In the genomic region with DNA sequence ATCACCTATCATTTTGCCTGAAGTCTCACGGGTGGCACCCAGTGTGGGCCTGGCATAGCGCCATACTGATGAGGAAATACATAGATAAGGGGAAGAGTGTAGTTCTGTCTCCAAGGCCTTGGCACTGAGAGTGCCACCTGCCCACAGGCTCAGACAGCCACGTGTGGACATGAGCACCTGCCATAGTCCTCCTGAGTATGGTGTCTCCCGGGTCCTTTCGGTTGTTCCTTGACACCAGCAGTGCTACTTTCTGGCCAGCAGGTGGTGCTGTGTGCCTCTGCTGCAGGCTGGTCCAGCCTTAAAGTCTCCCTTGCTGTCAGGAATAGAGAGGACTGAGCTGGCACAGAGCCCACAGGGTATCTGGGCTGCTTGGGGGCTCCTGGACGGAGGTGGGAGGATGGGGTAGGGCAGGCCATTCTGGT, we compare ENCODE assay signal across 8 mouse cellular contexts. TPM values are rescaled to one million over a fixed set of nuclear protein-coding genes. Genes with fewer than 3 reads are reported as not detected.
DNase-seq lines count a peak whose midpoint lies in the region; ATAC-seq and TF ChIP-seq lines count a peak whose summit lies in the region.

No protein-coding gene starts in this region.

- peak overlapping the region; percentile 39; the same call in 1 of the 2 replicates for H3K4me3 ChIP-seq in G1E (ENCODE audit: low read depth, low read length)
- H3K4me3 ChIP-seq in cerebellum, adult 2 months (replicated peaks; ENCODE audit: insufficient read depth, low read depth, low read length): no peak overlapping the region
- H3K4me3 ChIP-seq in forebrain, postnatal 0 days (ENCODE audit: low read depth, low read length): no peak overlapping the region
- H3K4me3 ChIP-seq in lung, embryonic 15.5 days: no peak overlapping the region
- no peak overlapping the region for H3K4me3 ChIP-seq in olfactory bulb, adult 2 months (ENCODE audit: insufficient read depth, low read depth, low read length)
- no peak overlapping the region for H3K4me3 ChIP-seq in thymus, adult 2 months (ENCODE audit: control insufficient read depth, insufficient read depth, low read length)

- H3K36me3 ChIP-seq in G1E (replicated peaks): no peaks in the 10 kb centered on the region
- H3K36me3 ChIP-seq in forebrain, postnatal 0 days (ENCODE audit: insufficient read depth): no peaks in the 10 kb centered on the region
- no peaks in the 10 kb centered on the region for H3K36me3 ChIP-seq in lung, embryonic 15.5 days
- no peaks in the 10 kb centered on the region for H3K36me3 ChIP-seq in thymus, adult 2 months (ENCODE audit: control insufficient read depth, insufficient read depth, low read length)

- H3K27ac ChIP-seq in cerebellum, adult 2 months (ENCODE audit: insufficient read depth, low read length): no peak overlapping the region
- H3K27ac ChIP-seq in forebrain, postnatal 0 days (ENCODE audit: low read depth, low read length): no peak overlapping the region
- H3K27ac ChIP-seq in lung, embryonic 15.5 days: 0 out of 2 replicates have a peak overlapping the region, but pooled peaks have one; percentile 91
- H3K27ac ChIP-seq in olfactory bulb, adult 2 months (ENCODE audit: insufficient read depth, low read depth, low read length): no peak overlapping the region
- H3K27ac ChIP-seq in thymus, adult 2 months (ENCODE audit: control insufficient read depth, insufficient read depth, low read length): no peak overlapping the region

- no peaks in the 10 kb centered on the region for H3K27me3 ChIP-seq in G1E (ENCODE audit: insufficient read depth, low read length)
- no peaks in the 10 kb centered on the region for H3K27me3 ChIP-seq in cerebellum, adult 2 months (ENCODE audit: control insufficient read depth, insufficient read depth, low read length)
- H3K27me3 ChIP-seq in forebrain, postnatal 0 days (ENCODE audit: insufficient read depth, low read length): no peaks in the 10 kb centered on the region
- H3K27me3 ChIP-seq in lung, embryonic 15.5 days: no peaks in the 10 kb centered on the region
- H3K27me3 ChIP-seq in thymus, adult 2 months (ENCODE audit: control insufficient read depth, insufficient read depth, low read length): no peaks in the 10 kb centered on the region

- no peaks in the 10 kb centered on the region for H3K9me3 ChIP-seq in G1E (replicated peaks)
- no peaks in the 10 kb centered on the region for H3K9me3 ChIP-seq in forebrain, postnatal 0 days (ENCODE audit: low read length)
- no peaks in the 10 kb centered on the region for H3K9me3 ChIP-seq in lung, embryonic 15.5 days

- H3K9ac ChIP-seq in forebrain, postnatal 0 days: no peak overlapping the region
- no peak overlapping the region for H3K9ac ChIP-seq in lung, embryonic 15.5 days

- peak; percentile 67 for DNase-seq in G1E (ENCODE audit: low spot score)
- peak; percentile 82 to 86 for DNase-seq in cerebellum, adult 2 months
- DNase-seq in forebrain, postnatal 0 days: peak; percentile 91
- DNase-seq in heart, postnatal 4 days: peak; percentile 89
- peak; percentile 55 to 65 for DNase-seq in layer of hippocampus, adult 8-10 months (ENCODE audit: low spot score in 2 of 2)
- DNase-seq in thymus, adult 2 months: peak; percentile 78

- peak; percentile 97 for TF ChIP-seq CTCF in G1E (IDR thresholded peaks at IDR 0.05; ENCODE audit: low read depth, low read length)
- TF ChIP-seq CTCF in cerebellum, adult 2 months (IDR thresholded peaks at IDR 0.05; ENCODE audit: borderline replicate concordance, insufficient read depth, low read depth, low read length): peak; percentile 100
- peak; percentile 99 for TF ChIP-seq CTCF in forebrain, postnatal 0 days (IDR thresholded peaks at IDR 0.05; ENCODE audit: low read depth)
- TF ChIP-seq CTCF in olfactory bulb, adult 2 months (IDR thresholded peaks at IDR 0.05; ENCODE audit: insufficient read depth, low read depth, low read length): peak; percentile 97
- TF ChIP-seq CTCF in thymus, adult 2 months (IDR thresholded peaks at IDR 0.05; ENCODE audit: borderline replicate concordance, control insufficient read depth, extremely low read depth, insufficient read depth, low read length, poor library complexity): peak; percentile 97

- peak; percentile 30; the same call in 1 of the 2 replicates for ATAC-seq in G1E (ENCODE audit: extremely low read depth, insufficient number of reproducible peaks, low FRiP score, poor library complexity, severe bottlenecking)
- ATAC-seq in forebrain, postnatal 0 days: peak; percentile 85
- ATAC-seq in lung, embryonic 15.5 days (ENCODE audit: borderline replicate concordance, extremely low read depth, low FRiP score, low TSS enrichment): peak; percentile 72

- H3K4me2 ChIP-seq in forebrain, postnatal 0 days (ENCODE audit: low read depth): no peak overlapping the region
- peak overlapping the region; percentile 76; the same call in 1 of the 2 replicates for H3K4me2 ChIP-seq in lung, embryonic 15.5 days

- WGBS in cerebellum, adult 2 months: 7% methylated on average over 6 of the region's 6 CpGs
- 17% methylated on average over 6 of the region's 6 CpGs for WGBS in forebrain, postnatal 0 days
- WGBS in lung, embryonic 15.5 days: 14% methylated on average over 6 of the region's 6 CpGs
- WGBS in olfactory bulb, adult 2 months: 12% methylated on average over 6 of the region's 6 CpGs
- WGBS in thymus, adult 2 months: 10% methylated on average over 6 of the region's 6 CpGs

- H3K4me1 ChIP-seq in G1E (ENCODE audit: insufficient read depth, low read depth, low read length): peaks cover 98% of the 10 kb centered on the region
- H3K4me1 ChIP-seq in cerebellum, adult 2 months (ENCODE audit: control insufficient read depth, insufficient read depth, low read length): peaks cover 3% of the 10 kb centered on the region; the same call in 1 of the 2 replicates
- H3K4me1 ChIP-seq in forebrain, postnatal 0 days (ENCODE audit: insufficient read depth): peaks cover 8% of the 10 kb centered on the region; the same call in 1 of the 2 replicates
- H3K4me1 ChIP-seq in lung, embryonic 15.5 days: peaks cover 49% of the 10 kb centered on the region
- H3K4me1 ChIP-seq in olfactory bulb, adult 2 months (ENCODE audit: control insufficient read depth, insufficient read depth, low read length): peaks cover 9% of the 10 kb centered on the region
- H3K4me1 ChIP-seq in thymus, adult 2 months (replicated peaks; ENCODE audit: control insufficient read depth, insufficient read depth, low read length): peaks cover 48% of the 10 kb centered on the region

- TF ChIP-seq POLR2A in cerebellum, adult 2 months (IDR thresholded peaks at IDR 0.05; ENCODE audit: borderline replicate concordance, insufficient read depth, low read length): no peak
- TF ChIP-seq POLR2A in olfactory bulb, adult 2 months (IDR thresholded peaks at IDR 0.05; ENCODE audit: insufficient read depth, low read depth, low read length): no peak
- TF ChIP-seq POLR2A in thymus, adult 2 months (IDR thresholded peaks at IDR 0.05; ENCODE audit: control insufficient read depth, extremely low read depth, insufficient read depth, low read length, poor library complexity): no peak

RNA-seq across cellular contexts. Expression of gene Fgd2, which starts 36.1 kb away (rescaled TPM):
- total RNA-seq in G1E (2014; fragmentation: Nextera tagmentation) (not detected in 2 replicates), G1E (2017) (0.41 and 0.60 TPM in 2 replicates)
- 0.08 and 0.22 TPM in 2 replicates for polyA plus RNA-seq in G1E (2012)
- 5.5 and 5.9 TPM in 2 replicates for polyA plus RNA-seq in cerebellum, adult 2 months (2012; rRNA removed)
- total RNA-seq in forebrain, postnatal 0 days (2014; rRNA removed): 15.9 and 17.3 TPM in 2 replicates
- 9.2 and 14.1 TPM in 2 replicates for polyA plus RNA-seq in forebrain, postnatal 0 days (2015; fragmentation: Nextera tagmentation; extraction: Ambion mirVana)
- 1 to 10 TPM; 2.1 to 2.8 TPM for total RNA-seq in heart, postnatal 4 days (2021)
- 10 to 100 TPM in 2 of 4 experiments, 1 to 10 TPM in 2; 5.5 to 13.8 (median 10.3) TPM for total RNA-seq in layer of hippocampus, adult 8-10 months (2022)
- polyA plus RNA-seq in lung, embryonic 15.5 days (2015; fragmentation: Nextera tagmentation; extraction: Ambion mirVana): 19.1 and 21.7 TPM in 2 replicates
- not detected in 2 replicates for polyA plus RNA-seq in olfactory bulb, adult 2 months (2012; ENCODE audit: insufficient read depth, insufficient read length, low replicate concordance, missing spikeins)
- 40.0 and 56.0 TPM in 2 replicates for polyA plus RNA-seq in thymus, adult 2 months (2012; rRNA removed)

RNA-seq across cellular contexts. Expression of gene Mtch1, which starts 49.1 kb away (rescaled TPM):
- total RNA-seq in G1E (2014; fragmentation: Nextera tagmentation) (82.9 and 101 TPM in 2 replicates), G1E (2017) (78.7 and 86.7 TPM in 2 replicates)
- 175 and 181 TPM in 2 replicates for polyA plus RNA-seq in G1E (2012)
- polyA plus RNA-seq in cerebellum, adult 2 months (2012; rRNA removed): 447 and 479 TPM in 2 replicates
- total RNA-seq in forebrain, postnatal 0 days (2014; rRNA removed): 556 and 595 TPM in 2 replicates
- 459 and 504 TPM in 2 replicates for polyA plus RNA-seq in forebrain, postnatal 0 days (2015; fragmentation: Nextera tagmentation; extraction: Ambion mirVana)
- 100 to 1,000 TPM; 358 to 374 TPM for total RNA-seq in heart, postnatal 4 days (2021)
- total RNA-seq in layer of hippocampus, adult 8-10 months (2022): 100 to 1,000 TPM; 562 to 622 (median 577) TPM
- 341 and 343 TPM in 2 replicates for polyA plus RNA-seq in lung, embryonic 15.5 days (2015; fragmentation: Nextera tagmentation; extraction: Ambion mirVana)
- polyA plus RNA-seq in olfactory bulb, adult 2 months (2012; ENCODE audit: insufficient read depth, insufficient read length, low replicate concordance, missing spikeins): not detected in 2 replicates
- 332 and 354 TPM in 2 replicates for polyA plus RNA-seq in thymus, adult 2 months (2012; rRNA removed)

Comparison
In these comparisons a context has a peak if more than half of its experiments do, and no peak if none do; other contexts are left out.
1. ATAC-seq: peak in every context shown above with its lines; median percentile 85 in forebrain, postnatal 0 days; 72 in lung, embryonic 15.5 days; 30 in G1E.